Mouse (Mus musculus) right cerebral cortex, postnatal 4 days (tissue): Measurements from ENCODE around the gene Rexo5.
A peak's percentile ranks its signal among the peaks of the same experiment; 100 is the strongest.

Experiments
- DNase-seq: peaks from one replicate; pipeline ENCODE4 v3.0.0-alpha.2; 2022

The Rexo5 gene

GRCm38 (mm10) chr7:119793586-119794250, at the start of gene Rexo5, which contains the start of gene Eri2:
Rexo5 (plus strand) TSS chr7:119794006.
Eri2 (minus strand) TSS chr7:119794058.
- DNase-seq, result peak; percentile 82

DNA sequence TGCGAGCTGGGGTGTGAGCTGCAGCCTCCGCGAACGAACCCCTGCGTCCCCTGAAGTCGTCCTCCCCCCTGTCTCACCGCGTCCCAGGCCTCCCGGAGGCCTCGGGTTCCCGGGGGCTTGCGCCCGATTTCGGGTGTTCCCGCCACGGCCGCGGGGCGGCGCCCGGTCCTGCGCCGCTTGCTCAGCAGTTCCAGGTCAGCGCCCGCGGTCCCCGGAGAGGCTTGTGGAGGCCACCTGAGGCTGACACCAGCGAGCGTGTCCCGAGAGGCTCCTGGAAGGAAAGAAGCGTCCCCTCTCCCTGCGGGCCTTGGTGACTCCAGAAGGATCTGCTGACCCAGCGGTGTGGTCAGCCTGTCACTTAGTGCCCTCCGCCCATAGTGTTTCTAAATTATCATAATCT, 49.5 kb upstream of the Rexo5 start:
- DNase-seq, result no peak

- DNase-seq, result no peak
Observed at GRCm38 (mm10) chr7:119745869-119746268, 47.9 kb upstream of the Rexo5 start.

GRCm38 (mm10) chr7:119748761-119749160, 45.0 kb upstream of the Rexo5 start:
- no peak for DNase-seq

DNA sequence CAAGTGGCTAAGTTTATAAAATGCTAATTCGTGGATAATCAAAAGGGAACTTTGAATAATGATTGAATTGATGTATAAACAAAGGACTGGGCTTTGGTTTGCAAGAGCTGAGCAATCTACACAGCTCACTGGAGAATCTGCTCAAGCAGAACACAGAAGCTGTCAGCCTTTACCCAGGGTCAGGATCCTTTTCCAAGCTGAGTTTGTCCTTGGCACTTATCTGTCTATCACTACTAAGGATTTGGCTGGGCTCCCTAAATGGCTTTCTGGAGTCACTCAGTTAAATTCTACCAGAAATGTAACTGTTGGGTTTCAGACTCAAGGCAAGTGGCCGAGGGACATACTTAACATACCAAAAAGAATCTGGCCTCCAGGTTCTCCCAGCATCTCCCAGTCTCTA, 43.9 kb upstream of the Rexo5 start:
- DNase-seq, result no peak

DNA sequence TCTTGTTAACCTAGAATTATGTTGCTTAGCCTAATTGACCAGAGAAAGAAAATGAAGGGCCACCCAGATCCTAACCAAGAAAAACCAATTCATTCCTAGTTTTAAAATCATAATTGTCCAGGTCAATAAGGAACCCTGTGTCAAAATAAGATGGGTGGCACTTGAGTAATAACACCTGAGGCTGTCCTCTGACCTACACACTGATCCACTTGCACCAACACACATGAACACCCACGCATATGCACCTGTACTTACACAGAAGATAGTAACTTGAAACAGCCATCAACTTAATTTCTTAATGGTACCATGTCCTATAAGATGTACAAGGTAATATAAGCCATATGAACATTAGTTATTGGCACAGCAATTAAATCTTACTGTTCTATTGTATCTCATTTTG, 40.1 kb upstream of the Rexo5 start:
- no peak for DNase-seq

- DNase-seq, result no peak
Observed at GRCm38 (mm10) chr7:119760527-119760951, 33.3 kb upstream of the Rexo5 start, which contains the start of gene Acsm3. Acsm3 (plus strand) TSS chr7:119760923.

DNA sequence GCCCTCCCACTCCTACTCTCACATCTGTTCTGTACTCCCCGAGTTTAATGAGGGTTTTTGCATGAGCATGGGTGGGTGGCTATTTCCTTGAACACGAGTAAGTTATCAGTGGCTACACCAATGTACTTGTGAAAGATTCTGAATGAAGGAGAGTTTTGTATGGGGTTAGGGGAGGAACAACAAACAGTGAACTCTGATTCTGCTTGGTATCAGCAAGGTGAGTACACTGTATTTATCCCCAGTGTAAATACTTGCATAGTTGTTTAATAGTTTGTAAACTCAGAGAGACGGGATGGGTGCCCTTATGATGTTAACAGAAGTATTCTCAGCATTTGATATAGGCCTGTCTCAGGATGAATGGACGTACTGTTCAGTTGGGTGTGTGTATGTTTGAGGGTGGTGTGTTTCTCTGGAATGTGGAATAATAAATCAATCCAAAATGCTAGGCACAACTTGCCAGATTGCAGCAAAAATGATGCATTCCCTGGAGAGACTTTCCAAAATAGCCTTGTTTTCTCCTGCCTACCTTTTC, 31.6 kb upstream of the Rexo5 start:
- DNase-seq, result no peak

- no peak for DNase-seq
Observed at GRCm38 (mm10) chr7:119764377-119764776, 29.4 kb upstream of the Rexo5 start.

- DNase-seq, result no peak
Observed at GRCm38 (mm10) chr7:119766996-119767395, 26.8 kb upstream of the Rexo5 start.

- DNase-seq, result no peak
Observed at GRCm38 (mm10) chr7:119769895-119770294, 23.9 kb upstream of the Rexo5 start.

GRCm38 (mm10) chr7:119783453-119783852, 10.4 kb upstream of the Rexo5 start:
- DNase-seq, result no peak

DNA sequence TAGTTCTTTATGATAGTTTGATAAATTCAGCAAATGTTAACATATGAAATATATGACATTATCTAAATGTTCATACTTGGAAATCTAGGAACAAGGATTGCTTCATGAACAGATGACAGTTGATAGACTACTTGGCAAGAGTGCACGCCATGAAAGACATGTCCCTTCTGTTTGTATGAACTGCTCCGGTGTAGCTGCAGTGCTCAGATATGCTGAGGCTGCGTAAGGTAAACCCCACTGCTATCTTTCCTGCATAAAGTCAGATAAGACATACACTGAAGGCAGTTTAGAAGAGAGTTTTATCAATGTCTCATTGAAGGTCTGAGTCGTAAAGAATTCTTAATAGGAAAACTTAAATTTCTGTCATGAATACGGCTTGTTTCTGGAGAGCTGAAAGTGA, 8.9 kb upstream of the Rexo5 start:
- DNase-seq, result no peak

- no peak for DNase-seq
Observed at GRCm38 (mm10) chr7:119789024-119789423, 4.8 kb upstream of the Rexo5 start.

DNA sequence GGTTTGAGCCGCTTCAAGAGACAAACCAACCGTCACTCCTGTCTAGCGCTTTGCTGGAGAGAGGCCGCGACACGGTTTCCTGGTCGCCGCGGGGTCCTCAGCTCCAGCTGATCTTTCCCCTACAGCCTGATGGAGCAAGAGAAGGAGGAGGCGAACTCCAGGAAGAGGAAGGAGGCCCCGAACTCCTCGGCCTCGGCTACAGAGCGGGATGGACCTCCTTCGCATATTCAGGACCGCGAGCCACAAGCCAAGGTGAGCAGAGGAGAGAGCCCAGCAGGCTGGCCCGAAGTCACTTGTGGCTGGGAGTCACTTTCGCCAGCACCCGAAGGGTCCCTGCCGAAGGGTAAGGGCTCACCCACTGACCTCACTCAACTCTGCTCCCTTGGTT, 439 bp downstream of the Rexo5 start:
- DNase-seq, result no peak

DNA sequence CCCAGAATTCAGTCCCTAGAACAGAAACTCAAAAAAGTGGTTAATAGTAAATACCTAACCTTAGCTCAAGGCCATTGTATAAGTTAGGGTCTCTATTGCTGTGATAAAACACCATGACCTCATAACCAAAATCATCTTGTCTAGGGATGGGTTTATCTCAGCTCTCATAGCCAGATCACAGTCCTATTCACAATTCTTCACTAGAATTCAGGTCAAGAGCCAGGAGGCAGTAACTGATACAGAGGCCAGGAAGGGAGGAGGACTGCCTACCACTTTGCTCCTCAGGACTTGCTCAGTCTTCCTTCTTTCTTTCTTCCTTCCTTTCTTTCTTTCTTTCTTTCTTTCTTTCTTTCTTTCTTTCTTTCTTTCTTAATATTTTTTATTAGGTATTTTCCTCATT, 1.5 kb downstream of the Rexo5 start:
- no peak for DNase-seq

DNA sequence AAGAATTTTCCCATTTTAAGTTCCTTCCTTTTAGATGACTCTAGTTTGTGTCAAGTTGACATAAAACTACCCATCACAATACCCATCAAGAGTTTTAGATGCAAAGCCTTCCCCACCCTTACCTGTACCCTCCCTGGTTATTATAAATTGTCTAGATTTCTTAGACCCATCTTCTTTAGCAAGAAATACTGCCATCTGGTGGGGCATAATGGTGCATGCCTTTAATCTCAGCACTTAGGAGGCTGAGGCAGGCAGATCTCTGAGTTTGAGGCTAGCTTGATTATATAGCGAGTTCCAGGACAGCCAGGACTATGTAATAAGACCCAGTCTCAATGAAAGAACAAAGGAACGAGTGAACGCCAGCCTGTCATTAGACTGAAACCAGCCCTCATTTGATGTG, 6.7 kb downstream of the Rexo5 start:
- DNase-seq, result no peak

DNA sequence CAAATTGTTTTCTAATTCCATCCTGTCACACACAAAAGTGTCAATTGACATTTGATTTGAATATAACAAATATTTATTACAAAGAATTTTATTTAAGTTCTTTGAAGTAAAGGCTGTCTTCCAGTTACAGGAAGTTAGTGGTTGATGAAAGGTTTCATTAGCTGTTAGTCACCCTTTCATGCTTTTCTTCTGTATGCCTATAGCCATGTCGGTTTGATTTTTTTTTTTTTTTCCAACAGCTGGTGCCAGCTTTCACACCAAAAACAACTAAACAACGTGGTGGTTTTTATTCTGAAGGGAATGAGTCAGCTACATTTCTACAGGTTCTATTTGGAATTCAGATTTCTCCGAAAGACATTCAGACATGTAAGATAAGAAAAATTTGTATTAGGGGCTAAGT, 7.2 kb downstream of the Rexo5 start:
- no peak for DNase-seq

- no peak for DNase-seq
Observed at GRCm38 (mm10) chr7:119807396-119807795, 13.6 kb downstream of the Rexo5 start.

GRCm38 (mm10) chr7:119808723-119809122, 14.9 kb downstream of the Rexo5 start:
- DNase-seq, result no peak

DNA sequence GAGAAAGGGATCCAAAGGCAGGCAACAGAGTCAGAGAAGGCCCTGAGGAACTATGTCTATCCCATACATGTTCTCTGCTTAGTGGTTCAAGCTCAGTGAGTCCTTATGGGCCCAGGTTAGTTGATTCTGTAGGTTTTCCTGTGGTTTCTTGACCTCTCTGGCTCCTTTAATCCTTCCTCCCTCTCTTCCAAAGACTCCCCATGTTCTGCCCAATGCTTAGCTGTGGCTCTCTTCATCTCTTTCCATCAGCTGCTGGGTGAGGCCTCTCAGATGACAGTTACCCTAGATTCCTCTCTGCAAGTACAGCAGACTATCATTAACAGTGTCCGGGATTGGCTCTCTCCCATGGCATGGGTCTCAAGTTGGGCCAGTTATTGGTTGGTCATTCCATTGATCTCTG, 41.6 kb downstream of the Rexo5 start:
- DNase-seq, result no peak

- DNase-seq, result no peak
Observed at GRCm38 (mm10) chr7:119835996-119836777, 42.4 kb downstream of the Rexo5 start.

- DNase-seq, result no peak
Observed at GRCm38 (mm10) chr7:119841820-119842449, 48.1 kb downstream of the Rexo5 start.

DNA sequence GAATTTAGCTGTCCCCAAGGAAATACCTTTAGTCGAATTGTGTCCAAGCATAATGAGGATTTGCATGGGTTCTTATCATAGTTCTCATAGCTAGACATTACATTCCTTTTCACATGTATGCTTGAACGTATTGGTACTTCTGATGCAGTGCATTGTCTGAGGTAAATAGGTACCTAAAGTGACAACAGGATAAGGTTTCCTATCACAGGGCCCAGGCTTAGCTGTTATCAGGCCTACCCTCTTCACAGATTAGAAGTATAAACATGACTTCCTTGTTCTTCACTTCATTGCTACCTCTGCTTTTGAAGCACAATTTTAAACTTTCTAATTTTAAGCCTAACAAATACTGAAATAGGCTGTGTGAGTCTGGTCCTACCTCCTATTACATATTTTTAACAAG, 51.7 kb downstream of the Rexo5 start:
- no peak for DNase-seq
